ENCODE assay signal across 9 mouse cellular contexts in genomic region chr19:5815928-5816327, GRCm38 (mm10). TPM values are rescaled to one million over a fixed set of nuclear protein-coding genes. Genes with fewer than 3 reads are reported as not detected.
DNase-seq lines count a peak whose midpoint lies in the region; ATAC-seq lines count a peak whose summit lies in the region.
"Had no signal": no experiment of that assay in that cellular context is flagged by ENCODE, and none has a peak within 500 bp of the region (broad histone marks: within the 10 kb centered on the region; RNA-seq: fewer than 3 reads in every experiment).

No protein-coding gene starts in this region.

- H3K9ac ChIP-seq in embryonic facial prominence, embryonic 12.5 days, result peak overlapping the region; percentile 5; the same call in 1 of the 2 replicates
- H3K9ac ChIP-seq in forebrain, embryonic 15.5 days (replicated peaks), result no peak overlapping the region
- H3K9ac ChIP-seq: lung, embryonic 14.5 days had no signal

- ATAC-seq in embryonic facial prominence, embryonic 12.5 days (ENCODE audit: insufficient number of reproducible peaks, insufficient read depth, low FRiP score, low TSS enrichment), result no peak
- no peak for ATAC-seq in forebrain, embryonic 15.5 days (replicated peaks)

- no peak overlapping the region for H3K4me3 ChIP-seq in embryonic facial prominence, embryonic 12.5 days
- H3K4me3 ChIP-seq in forebrain, embryonic 15.5 days, result no peak overlapping the region

- H3K27ac ChIP-seq in embryonic facial prominence, embryonic 12.5 days, result no peak overlapping the region
- no peak overlapping the region for H3K27ac ChIP-seq in forebrain, embryonic 15.5 days (replicated peaks)

- 77% methylated on average over 4 of the region's 4 CpGs for WGBS in embryonic facial prominence, embryonic 12.5 days
- 78% methylated on average over 4 of the region's 4 CpGs for WGBS in forebrain, embryonic 15.5 days

- H3K4me1 ChIP-seq in embryonic facial prominence, embryonic 12.5 days, result peaks cover 27% of the 10 kb centered on the region
- H3K4me1 ChIP-seq in forebrain, embryonic 15.5 days, result peaks cover 31% of the 10 kb centered on the region

- H3K4me2 ChIP-seq in embryonic facial prominence, embryonic 12.5 days (replicated peaks), result no peak overlapping the region
- no peak overlapping the region for H3K4me2 ChIP-seq in forebrain, embryonic 15.5 days (replicated peaks)
- H3K4me2 ChIP-seq: lung, embryonic 14.5 days had no signal

- no peaks in the 10 kb centered on the region for H3K27me3 ChIP-seq in embryonic facial prominence, embryonic 12.5 days
- H3K27me3 ChIP-seq in forebrain, embryonic 15.5 days, result no peaks in the 10 kb centered on the region

- no peaks in the 10 kb centered on the region for H3K36me3 ChIP-seq in embryonic facial prominence, embryonic 12.5 days
- H3K36me3 ChIP-seq in forebrain, embryonic 15.5 days, result no peaks in the 10 kb centered on the region

- peak; percentile 43 for DNase-seq in thymus, postnatal 14 days
- DNase-seq in thymus, postnatal 4 days, result no peak
- peak; percentile 52 to 72 for DNase-seq in kidney, postnatal 4 days
- DNase-seq in cerebellum, adult 11-12 months, result no peak
- no peak for DNase-seq in heart, postnatal 4 days
- DNase-seq: heart, adult 18-20 months; lung, embryonic 14.5 days had no signal

- no peaks in the 10 kb centered on the region for H3K9me3 ChIP-seq in embryonic facial prominence, embryonic 12.5 days
- no peaks in the 10 kb centered on the region for H3K9me3 ChIP-seq in forebrain, embryonic 15.5 days

RNA-seq across cellular contexts. Expression of gene Scyl1, which starts 44.7 kb away (rescaled TPM):
- 78.8 and 80.0 TPM in 2 replicates for polyA plus RNA-seq in embryonic facial prominence, embryonic 12.5 days (2016; fragmentation: Nextera tagmentation; extraction: Ambion mirVana)
- 66.9 and 67.9 TPM in 2 replicates for polyA plus RNA-seq in forebrain, embryonic 15.5 days (2015; fragmentation: Nextera tagmentation; extraction: Ambion mirVana)
- total RNA-seq in heart, postnatal 4 days (2021), result 10 to 100 TPM; 60.6 to 69.0 TPM

RNA-seq across cellular contexts. Expression of gene Frmd8, which starts 59.1 kb away (rescaled TPM):
- polyA plus RNA-seq in embryonic facial prominence, embryonic 12.5 days (2016; fragmentation: Nextera tagmentation; extraction: Ambion mirVana), result 35.3 and 41.4 TPM in 2 replicates
- 19.5 and 23.3 TPM in 2 replicates for polyA plus RNA-seq in forebrain, embryonic 15.5 days (2015; fragmentation: Nextera tagmentation; extraction: Ambion mirVana)
- 10 to 100 TPM; 18.6 to 20.9 TPM for total RNA-seq in heart, postnatal 4 days (2021)

Comparison
In these comparisons a context has a peak if more than half of its experiments do, and no peak if none do; other contexts are left out.
1. DNase-seq: peak in thymus, postnatal 14 days (single experiment) and kidney, postnatal 4 days (2 of 2); none in thymus, postnatal 4 days (single experiment), cerebellum, adult 11-12 months (single experiment) and heart, postnatal 4 days (single experiment).